Mouse (Mus musculus): ENCODE results near the gene Lama1.
A peak's percentile ranks its signal among the peaks of the same experiment; 100 is the strongest.
"Not testable (repeated sequence)": the region's sequence is repeated elsewhere in the genome, so short reads cannot be mapped to it uniquely, and the experiment has no call there.

Lama1 gene

DNA sequence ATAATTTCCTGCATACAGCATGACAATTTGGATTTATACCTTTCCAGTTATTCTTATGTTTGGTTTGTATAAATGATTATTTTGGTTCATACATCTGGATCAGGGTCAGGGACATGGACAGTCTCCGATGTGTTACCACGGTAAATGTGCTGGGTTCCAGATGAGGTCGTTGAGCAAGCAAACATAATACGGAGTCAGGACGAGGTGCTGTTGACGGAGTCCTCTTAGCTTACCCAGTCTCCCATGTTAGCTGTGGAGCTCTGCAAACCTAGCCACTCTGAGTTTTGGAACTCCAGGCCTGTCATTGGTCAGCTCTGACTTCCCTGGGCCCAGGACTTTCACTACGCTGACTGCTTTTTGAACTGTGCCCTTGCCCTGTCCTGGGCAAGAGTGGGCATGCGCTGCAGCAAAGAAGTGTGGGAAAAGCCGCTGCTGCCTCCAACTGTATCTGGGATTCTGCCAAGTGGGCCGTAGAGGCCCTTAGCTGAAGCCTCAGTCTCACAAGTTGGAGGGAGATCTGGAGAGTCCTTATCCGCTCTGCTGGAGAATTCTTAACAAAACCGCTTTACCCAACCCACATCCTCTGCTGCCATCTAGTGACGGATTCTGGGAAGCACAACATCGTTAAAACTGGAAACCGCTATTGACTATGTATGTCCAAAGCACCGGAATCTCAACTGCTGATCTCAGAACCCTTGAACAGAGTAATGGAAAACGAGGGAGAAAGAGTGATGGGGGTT, 140.5 kb downstream of the Lama1 start:
- peak; percentile 90 for DNase-seq (ENCODE audit: low spot score)

- DNase-seq (ENCODE audit: low spot score): no peak
These were observed 141.9 kb downstream of the Lama1 start for GRCm38 (mm10) chr17:67838948-67839347.

GRCm38 (mm10) chr17:67841494-67841893, 144.4 kb downstream of the Lama1 start:
- not testable (repeated sequence) for DNase-seq (ENCODE audit: low spot score)

GRCm38 (mm10) chr17:67861080-67861630, 164.1 kb downstream of the Lama1 start:
- DNase-seq (ENCODE audit: low spot score): peak; percentile 29

DNA sequence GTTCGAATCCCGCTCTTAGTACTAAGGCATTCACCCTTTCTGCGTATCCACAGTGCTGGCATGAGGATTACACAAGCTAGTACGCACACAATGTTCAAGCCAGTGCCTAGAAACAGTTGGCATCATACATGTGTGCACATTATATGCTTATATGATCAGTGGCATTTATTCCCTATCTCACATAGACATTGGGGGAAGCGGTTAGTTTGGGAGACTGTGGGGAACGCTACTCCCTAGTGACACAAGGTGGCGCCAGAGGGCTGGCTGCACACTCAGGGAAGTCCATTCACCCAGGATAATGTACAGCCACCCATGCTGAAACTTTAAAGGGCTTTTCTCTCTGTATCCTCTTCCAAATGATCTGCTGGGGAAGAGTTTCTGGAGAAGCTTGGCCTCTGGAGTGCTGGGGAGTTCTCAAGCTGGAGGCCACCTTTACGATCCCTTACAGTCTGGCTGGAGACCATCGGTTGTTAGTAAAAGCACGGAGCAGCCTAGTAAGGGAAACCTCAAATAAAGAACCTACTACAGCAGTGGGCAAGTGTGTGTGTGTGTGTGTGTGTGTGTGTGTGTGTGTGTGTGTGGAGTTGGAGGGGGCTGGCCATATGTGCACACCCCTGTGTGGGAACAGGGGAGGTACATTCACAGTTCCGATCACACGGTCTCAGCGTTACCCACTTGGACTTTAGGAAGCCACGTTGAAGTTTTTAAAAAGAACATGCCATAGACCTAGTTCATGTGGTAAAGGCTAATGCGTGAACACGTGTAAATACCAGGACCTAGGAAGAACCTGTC, 164.9 kb downstream of the Lama1 start:
- peak; percentile 84 for DNase-seq (ENCODE audit: low spot score)

GRCm38 (mm10) chr17:67864363-67864762, 167.3 kb downstream of the Lama1 start:
- DNase-seq (ENCODE audit: low spot score): no peak

GRCm38 (mm10) chr17:67864912-67865311, 167.9 kb downstream of the Lama1 start:
- DNase-seq (ENCODE audit: low spot score): no peak

DNA sequence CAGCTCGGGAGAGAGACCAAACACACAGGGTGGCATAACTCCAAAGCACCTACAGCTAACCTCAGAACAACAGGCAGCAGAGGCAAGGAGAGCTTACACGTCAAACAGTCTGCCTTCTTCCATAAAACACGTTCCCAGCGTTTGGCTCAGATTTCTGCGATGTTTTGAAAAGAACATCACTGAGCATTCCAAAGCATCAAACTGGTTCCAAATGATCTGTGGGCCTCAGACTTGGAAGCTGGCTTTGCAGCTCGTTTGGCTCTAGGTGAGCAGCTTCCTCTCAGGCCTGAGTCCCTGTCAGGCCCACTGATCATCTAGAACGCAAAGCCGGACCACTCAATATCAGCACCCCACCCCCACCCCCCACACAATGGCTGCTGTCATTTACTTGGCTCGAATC, 169.0 kb downstream of the Lama1 start:
- no peak for DNase-seq (ENCODE audit: low spot score)

DNA sequence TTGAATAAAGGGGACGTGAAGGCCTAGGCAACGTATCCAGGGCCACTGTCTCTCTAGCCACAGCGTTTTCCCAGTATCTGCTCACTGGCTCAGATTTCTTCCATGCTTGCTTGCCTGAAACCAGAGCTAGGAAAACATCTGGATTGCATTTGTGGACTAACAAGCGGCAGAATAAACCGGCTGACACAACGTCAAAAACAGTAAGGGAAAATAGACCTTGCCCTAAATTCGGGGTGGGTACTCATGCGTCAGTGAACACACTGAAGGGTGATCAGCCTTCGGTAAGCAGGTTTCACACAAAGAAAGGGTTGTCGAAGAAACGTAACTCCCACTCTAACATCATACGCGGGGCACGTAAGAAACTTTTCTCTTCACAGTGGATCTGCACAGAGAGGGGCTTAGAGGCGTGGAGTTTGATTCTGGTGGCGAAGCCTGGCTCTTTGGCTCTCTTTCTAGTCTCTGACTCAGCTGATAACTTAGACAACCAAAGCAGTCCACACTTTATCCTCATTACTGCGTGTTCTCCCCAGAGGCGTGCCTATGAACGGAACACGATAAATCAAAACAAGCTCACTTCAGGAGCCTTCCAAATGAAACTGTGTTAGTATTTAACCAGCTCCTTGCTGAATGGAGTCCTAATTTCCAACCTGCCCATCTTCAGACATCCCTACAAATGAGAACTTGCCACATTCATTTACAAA, 169.6 kb downstream of the Lama1 start:
- no peak for DNase-seq (ENCODE audit: low spot score)

DNA sequence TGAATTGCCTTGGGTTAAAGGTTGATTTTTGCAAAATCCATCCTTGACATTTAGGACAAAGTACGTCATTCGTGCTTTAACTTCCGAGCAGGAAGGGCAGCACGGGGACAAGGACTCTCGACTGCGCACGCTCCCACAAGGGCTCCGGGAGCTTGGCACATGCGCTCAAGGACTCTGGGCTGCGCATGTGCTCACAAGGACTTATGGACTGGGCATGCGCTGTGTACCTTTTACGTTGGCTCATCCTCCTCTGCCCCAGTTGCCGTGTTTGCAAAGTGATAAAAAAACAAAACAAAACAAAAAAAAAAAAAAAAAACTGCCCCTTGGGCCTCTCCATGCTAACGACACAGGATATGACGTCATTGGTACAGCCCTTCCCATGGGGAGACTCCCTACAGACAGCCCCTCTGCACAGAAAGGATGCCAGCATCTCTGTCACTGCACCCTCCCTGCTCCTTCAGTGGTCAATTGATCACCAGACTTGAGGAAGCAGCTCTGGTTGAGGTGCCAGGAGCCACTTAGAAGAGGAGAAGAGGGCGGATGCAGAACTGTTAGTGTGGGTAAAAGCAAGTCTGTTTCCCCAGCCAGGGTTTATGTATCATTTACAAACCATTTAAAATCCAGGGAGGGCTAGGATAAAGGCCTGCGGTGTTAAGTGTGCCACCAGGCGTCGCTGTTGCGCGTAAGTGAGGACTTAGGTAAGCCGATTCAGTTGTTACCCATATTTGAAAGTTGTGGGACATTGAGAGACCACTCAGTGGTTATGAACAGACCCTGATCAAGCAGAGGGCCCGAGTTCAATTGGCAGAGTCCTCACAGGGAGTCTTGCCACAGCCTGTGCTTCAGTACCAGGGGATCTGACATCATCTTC, 172.9 kb downstream of the Lama1 start:
- peak; percentile 82 for DNase-seq (ENCODE audit: low spot score)
